Mouse (Mus musculus): ENCODE data around the gene Adra1b. TPM values are rescaled to one million over a fixed set of nuclear protein-coding genes. Genes with fewer than 3 reads are reported as not detected.

Gene Adra1b
- total and polyA plus RNA-seq, 3 experiments = not detected

- H3K27ac ChIP-seq (ENCODE audit: control insufficient read depth, low read depth, low read length) = no peak overlapping the region
- H3K36me3 ChIP-seq (ENCODE audit: control insufficient read depth in 1 of 2, insufficient read depth in 2 of 2, low read length in 2 of 2) = no peaks in the 10 kb centered on the region
- H3K9ac ChIP-seq (ENCODE audit: control insufficient read depth, low read depth, low read length, poor library complexity, severe bottlenecking) = no peak overlapping the region
- TF ChIP-seq UBTF (IDR thresholded peaks at IDR 0.05; ENCODE audit: borderline replicate concordance, insufficient read depth, low read depth, low read length) (no peak), JUND (IDR thresholded peaks at IDR 0.05; ENCODE audit: low read depth, low read length) (no peak), TCF12 (IDR thresholded peaks at IDR 0.05; ENCODE audit: low read depth, low read length) (no peak), KAT2A (conservative IDR thresholded peaks at IDR 0.05; ENCODE audit: low read depth, low read length) (no peak), SMC3 (IDR thresholded peaks at IDR 0.05; ENCODE audit: low read depth, low read length) (no peak), GABPA (IDR thresholded peaks at IDR 0.05; ENCODE audit: low read depth, low read length) (no peak), POLR2AphosphoS5 (IDR thresholded peaks at IDR 0.05; ENCODE audit: borderline replicate concordance, low read depth, low read length) (no peak), MAX (IDR thresholded peaks at IDR 0.05; ENCODE audit: low read length) (no peak), TAL1 (IDR thresholded peaks at IDR 0.05; ENCODE audit: low read length) (no peak), RAD21 (IDR thresholded peaks at IDR 0.05; ENCODE audit: low read depth, low read length) (no peak), MYC (IDR thresholded peaks at IDR 0.05; ENCODE audit: low read depth, low read length) (no peak), RCOR1 (IDR thresholded peaks at IDR 0.05; ENCODE audit: low read depth, low read length) (no peak), ZKSCAN1 (IDR thresholded peaks at IDR 0.05; ENCODE audit: low read depth, low read length) (no peak), ELF1 (IDR thresholded peaks at IDR 0.05; ENCODE audit: low read depth, low read length) (no peak), MEF2A (IDR thresholded peaks at IDR 0.05; ENCODE audit: extremely low read depth, insufficient replicate concordance, low read depth, low read length, poor library complexity, severe bottlenecking) (no peak), USF2 (IDR thresholded peaks at IDR 0.05; ENCODE audit: borderline replicate concordance in 1 of 2, insufficient read depth in 1 of 2, low read depth in 1 of 2, low read length in 2 of 2) (no peak)
- no peaks in the 10 kb centered on the region for H3K79me2 ChIP-seq (ENCODE audit: control insufficient read depth, insufficient read depth, low read length, poor library complexity)
- no peaks in the 10 kb centered on the region for H3K27me3 ChIP-seq (ENCODE audit: control insufficient read depth in 1 of 2, insufficient read depth in 2 of 2, low read length in 2 of 2)
- H3K4me1 ChIP-seq (ENCODE audit: control insufficient read depth in 1 of 2, insufficient read depth in 2 of 2, low read length in 2 of 2) = no peaks in the 10 kb centered on the region
- H3K9me3 ChIP-seq (replicated peaks; ENCODE audit: insufficient read depth, low read length) = no peaks in the 10 kb centered on the region
- no peak overlapping the region for H3K4me3 ChIP-seq (ENCODE audit: control insufficient read depth in 1 of 2, insufficient read depth in 1 of 2, low read depth in 2 of 2, low read length in 2 of 2)
- DNase-seq (ENCODE audit: low read depth, low spot score) = no peak
These were observed 32.5 kb upstream of the Adra1b start for GRCm38 (mm10) chr11:43933480-43933879.

GRCm38 (mm10) chr11:43933000-43933399 lies 32.0 kb upstream of the Adra1b start:
- Histone ChIP-seq H3K9ac (ENCODE audit: control insufficient read depth, low read depth, low read length, poor library complexity, severe bottlenecking) (no peak overlapping the region), H3K27ac (ENCODE audit: control insufficient read depth, low read depth, low read length) (no peak overlapping the region), H3K4me1 (ENCODE audit: control insufficient read depth in 1 of 2, insufficient read depth in 2 of 2, low read length in 2 of 2) (no peaks in the 10 kb centered on the region), H3K36me3 (ENCODE audit: control insufficient read depth in 1 of 2, insufficient read depth in 2 of 2, low read length in 2 of 2) (no peaks in the 10 kb centered on the region), H3K27me3 (ENCODE audit: control insufficient read depth in 1 of 2, insufficient read depth in 2 of 2, low read length in 2 of 2) (no peaks in the 10 kb centered on the region), H3K9me3 (replicated peaks; ENCODE audit: insufficient read depth, low read length) (no peaks in the 10 kb centered on the region), H3K79me2 (ENCODE audit: control insufficient read depth, insufficient read depth, low read length, poor library complexity) (no peaks in the 10 kb centered on the region), H3K4me3 (ENCODE audit: control insufficient read depth in 1 of 2, insufficient read depth in 1 of 2, low read depth in 2 of 2, low read length in 2 of 2) (no peak overlapping the region)
- TF ChIP-seq NELFE (IDR thresholded peaks at IDR 0.05; ENCODE audit: low read depth, low read length) (no peak), MYC (IDR thresholded peaks at IDR 0.05; ENCODE audit: low read depth, low read length) (no peak), MAX (IDR thresholded peaks at IDR 0.05; ENCODE audit: low read length) (no peak), JUND (IDR thresholded peaks at IDR 0.05; ENCODE audit: low read depth, low read length) (no peak), GABPA (IDR thresholded peaks at IDR 0.05; ENCODE audit: low read depth, low read length) (no peak), SIN3A (IDR thresholded peaks at IDR 0.05; ENCODE audit: low read length) (no peak), HCFC1 (IDR thresholded peaks at IDR 0.05; ENCODE audit: low read depth, low read length) (no peak), ZNF384 (IDR thresholded peaks at IDR 0.05; ENCODE audit: low read depth, low read length) (no peak), NRF1 (IDR thresholded peaks at IDR 0.05; ENCODE audit: insufficient read depth, low read depth, low read length, poor library complexity, severe bottlenecking) (no peak), MAFK (IDR thresholded peaks at IDR 0.05; ENCODE audit: borderline replicate concordance, low read depth, low read length) (no peak), MAZ (IDR thresholded peaks at IDR 0.05; ENCODE audit: low read depth, low read length) (no peak), ETS1 (IDR thresholded peaks at IDR 0.05; ENCODE audit: low read depth, low read length) (no peak), TCF12 (IDR thresholded peaks at IDR 0.05; ENCODE audit: low read depth, low read length) (no peak)
- DNase-seq (ENCODE audit: low read depth, low spot score) = no peak

Data from MEL (cell line).